Mouse (Mus musculus): ENCODE data around the gene Ltbp3.

Ltbp3 gene

DNA sequence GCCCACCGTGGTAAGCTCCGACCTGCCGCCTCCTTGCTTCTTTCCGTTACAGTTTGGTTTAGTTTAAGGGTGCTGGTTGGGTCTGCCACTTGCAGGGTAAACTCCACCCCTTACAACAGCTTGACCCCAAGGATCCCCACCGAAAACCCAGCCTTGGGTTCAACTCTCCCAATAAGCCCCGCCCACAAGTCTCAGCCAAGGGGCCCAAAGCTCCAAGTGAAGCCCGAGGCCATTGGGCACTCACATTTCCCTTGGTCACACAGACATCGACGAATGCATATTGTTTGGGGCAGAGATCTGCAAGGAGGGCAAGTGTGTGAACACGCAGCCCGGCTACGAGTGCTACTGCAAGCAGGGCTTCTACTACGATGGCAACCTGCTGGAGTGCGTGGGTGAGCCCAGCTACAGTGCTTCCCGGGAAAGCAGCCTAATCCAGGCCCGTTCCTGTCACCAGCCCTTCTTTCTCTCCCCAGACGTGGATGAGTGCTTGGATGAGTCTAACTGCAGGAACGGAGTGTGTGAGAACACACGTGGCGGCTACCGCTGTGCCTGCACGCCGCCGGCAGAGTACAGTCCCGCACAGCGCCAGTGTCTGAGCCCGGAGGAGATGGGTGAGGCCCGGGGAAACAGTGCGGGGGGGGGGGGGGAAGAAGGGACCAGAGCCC, 15.7 kb downstream of the Ltbp3 start:
- DNase-seq: peak; percentile 17

DNA sequence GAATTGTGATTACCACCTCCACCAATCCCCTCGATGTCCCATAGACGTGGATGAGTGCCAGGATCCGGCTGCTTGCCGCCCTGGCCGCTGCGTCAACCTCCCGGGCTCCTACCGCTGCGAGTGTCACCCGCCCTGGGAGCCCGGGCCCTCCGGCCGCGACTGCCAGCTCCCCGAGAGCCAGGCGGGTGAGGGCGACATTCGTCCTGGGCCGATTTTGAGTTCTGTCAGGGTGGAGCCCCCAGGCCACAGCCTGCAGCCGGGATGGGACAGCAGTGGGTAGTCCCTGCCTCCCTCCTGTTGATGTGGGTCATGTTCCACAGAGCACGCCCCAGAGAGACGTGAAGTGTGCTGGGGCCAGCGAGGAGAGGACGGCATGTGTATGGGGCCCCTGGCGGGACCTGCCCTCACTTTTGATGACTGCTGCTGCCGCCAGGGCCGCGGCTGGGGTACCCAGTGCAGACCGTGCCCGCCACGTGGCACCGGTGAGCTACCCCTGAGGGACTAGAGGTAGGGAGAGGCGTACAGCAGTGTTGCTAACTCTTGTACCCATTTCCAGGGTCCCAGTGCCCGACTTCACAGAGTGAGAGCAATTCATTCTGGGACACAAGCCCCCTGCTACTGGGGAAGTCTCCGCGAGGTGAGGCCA, 16.4 kb downstream of the Ltbp3 start:
- peak; percentile 41 for DNase-seq

DNA sequence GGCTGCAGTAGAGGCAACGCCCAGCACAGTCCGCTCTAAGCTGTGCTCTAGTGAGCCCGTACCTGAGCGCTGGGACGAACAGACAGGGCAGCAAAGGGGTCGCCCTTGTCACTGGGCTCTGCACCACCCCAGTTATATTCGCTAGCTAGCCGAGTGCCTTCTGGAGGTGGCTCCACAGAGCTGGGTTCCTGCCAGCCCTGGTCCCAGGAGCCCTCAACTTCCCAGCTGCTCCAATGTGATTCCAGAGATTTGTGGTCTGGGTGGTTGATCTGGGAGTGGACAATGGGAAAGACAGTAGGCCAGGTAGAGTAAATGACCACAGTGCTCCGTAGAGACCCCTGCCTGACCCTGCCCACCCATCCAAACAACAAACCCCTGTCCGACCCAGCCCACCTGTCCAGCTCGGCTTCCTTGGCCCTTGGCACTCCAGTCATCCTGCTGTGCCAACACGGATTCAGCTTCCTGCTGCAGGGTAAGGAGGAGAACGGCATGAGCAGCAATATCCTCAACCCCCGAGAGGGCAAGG, 18.2 kb downstream of the Ltbp3 start:
- peak; percentile 31 for DNase-seq

DNA sequence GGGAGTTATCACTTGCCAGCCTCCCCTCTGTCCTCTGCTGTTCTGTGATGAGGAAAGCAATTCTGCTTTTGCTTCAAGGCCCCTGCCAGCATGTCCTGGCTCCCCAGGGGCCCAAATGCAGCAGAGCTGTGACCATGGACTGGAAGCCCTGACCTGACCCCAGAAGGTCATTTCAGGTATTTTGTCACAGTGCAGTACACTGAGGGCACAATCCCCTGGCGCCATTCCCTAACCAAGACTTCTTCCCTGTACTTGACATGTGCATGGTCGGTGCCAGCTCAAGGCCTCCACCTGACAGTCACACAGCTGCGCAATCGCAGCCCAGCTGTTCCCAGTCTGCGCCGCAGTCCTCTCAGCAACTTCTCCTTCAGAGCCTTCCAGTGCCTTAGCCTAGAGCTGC, 22.5 kb downstream of the Ltbp3 start:
- no peak for DNase-seq

DNA sequence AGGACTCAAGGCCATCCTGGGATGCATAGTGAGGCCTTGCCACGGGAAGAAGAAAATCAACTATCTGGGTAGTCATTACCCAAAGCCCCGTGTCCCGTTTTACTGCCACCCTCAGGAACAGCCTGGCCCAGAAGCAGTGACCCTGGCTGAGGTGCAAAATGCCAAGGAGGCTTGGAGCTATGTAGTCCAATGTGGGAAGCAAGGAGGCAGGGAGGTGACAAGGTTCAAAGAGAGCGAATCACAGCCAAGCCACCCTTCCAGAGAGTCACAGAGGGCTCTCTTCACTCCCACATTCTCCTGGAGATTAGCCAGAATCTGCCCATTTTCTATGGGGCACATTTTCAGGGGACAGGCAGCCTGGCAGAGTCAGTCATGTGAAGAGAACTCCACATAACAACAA, 26.6 kb downstream of the Ltbp3 start:
- DNase-seq: no peak

DNA sequence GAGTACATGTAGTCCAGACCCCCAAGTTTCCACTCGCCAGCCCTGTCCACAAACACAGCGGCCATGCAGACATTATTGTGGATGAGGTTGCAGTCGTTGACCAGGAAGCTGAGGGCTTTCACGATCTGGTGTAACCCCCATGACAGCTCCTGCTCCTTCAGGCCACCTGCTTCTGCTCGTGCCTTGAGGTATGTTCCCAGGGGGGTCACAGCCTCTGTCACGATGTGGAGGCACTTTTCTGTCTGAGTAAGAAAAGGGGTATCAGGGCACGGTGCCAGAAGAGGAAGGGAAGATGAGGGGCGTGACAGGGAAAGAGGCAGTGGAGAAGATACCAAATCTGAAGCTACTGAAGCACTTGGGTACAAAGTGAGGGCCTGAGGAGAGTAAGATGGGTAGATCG, 29.6 kb downstream of the Ltbp3 start:
- peak; percentile 46 for DNase-seq

DNA sequence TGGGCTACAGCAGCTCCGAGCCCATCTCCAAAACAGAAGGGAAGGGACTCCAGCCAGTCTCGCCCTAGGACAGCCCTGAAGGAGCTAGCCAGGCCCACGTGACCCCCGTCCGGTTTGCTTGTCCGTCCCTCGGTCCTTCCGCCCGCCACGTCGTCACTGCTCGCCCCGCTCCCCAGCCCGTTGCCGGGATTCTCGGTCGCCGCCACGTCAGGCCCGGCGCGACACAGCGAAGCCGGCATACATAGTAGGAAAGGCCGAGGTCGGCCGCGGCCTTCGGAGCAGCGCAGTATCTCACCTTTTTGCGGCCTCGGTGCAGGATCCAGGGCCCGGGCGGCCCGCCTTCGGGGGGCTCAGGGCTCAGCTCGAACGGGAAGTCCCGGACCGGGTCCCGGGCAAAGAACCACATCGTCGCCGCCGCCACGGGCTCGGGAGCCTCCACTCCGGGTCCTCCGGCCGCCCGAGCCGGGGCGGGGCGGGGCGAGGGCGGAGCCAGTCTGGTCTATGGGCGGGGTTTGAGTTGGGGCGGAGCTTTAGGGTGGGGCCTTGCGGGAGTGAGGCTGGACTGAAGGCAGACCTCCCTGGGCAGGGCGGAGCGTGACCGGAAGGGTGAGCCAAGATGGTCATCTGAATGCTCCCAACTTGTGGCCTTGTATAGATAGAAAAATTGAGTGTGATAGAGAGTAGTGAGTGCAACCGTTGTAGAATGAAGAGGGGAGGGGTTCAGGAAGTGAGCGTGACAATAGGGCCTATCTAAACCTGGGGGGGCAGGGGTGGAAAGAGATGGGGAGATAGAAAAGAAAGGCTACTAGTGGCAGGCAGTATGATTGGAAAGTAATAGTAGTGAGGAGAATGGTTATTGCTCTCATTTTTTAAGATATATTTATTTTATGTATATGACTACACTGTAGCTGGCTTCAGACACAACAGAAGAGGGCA, 30.5 kb downstream of the Ltbp3 start, which contains the start of gene Scyl1:
Gene Scyl1 (minus strand): TSS at position 495 of the 936 bp plus-strand sequence.
- DNase-seq: peak; percentile 97

DNA sequence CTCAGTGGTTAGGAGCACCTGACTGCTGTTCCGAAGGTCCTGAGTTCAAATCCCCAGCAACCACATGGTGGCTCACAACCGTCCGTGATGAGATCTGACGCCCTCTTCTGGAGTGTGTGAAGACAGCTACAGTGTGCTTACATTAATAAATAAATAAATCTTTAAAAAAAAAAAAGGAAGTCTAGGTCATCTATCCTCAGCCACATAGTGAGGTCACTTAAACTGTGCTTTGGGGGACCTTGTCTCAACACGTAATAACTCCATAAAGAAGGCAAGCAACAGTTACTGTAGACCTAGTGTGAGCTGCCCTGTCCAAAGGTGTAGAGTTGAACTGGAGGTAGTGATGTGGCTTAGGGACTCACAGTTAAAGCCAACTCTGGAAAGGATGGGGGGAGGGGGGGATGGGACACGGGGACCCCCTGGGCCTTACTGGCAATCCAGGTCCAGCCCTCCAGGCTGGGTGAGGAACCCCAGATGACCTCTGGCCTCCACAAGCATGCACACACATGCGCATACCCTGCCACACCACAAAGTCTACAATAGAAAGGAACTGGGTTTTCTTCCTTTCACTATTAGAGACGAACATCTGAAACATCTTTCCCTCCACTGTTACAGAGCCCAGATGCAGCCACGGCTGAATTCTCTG, 36.8 kb downstream of the Ltbp3 start:
- DNase-seq: no peak

DNA sequence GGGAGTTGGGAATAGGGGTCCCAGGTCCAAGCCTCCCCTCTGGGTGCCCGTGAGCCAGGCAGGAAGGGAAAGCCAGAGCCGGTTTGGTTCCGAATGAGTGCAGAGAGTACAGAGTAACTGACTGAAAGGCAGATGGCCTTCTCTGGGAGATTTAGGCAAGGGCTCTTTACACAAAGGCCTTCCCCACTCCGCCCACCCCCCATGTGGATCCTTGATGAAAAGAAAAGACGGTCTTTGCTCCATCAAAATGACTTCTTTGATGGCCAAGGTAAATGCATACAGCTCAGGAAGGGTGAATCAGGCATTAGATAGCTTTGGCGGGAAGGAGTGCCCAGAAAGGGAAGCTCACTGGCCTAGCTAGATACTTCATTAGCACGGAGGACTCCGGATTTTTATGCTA, 37.6 kb downstream of the Ltbp3 start:
- no peak for DNase-seq

DNA sequence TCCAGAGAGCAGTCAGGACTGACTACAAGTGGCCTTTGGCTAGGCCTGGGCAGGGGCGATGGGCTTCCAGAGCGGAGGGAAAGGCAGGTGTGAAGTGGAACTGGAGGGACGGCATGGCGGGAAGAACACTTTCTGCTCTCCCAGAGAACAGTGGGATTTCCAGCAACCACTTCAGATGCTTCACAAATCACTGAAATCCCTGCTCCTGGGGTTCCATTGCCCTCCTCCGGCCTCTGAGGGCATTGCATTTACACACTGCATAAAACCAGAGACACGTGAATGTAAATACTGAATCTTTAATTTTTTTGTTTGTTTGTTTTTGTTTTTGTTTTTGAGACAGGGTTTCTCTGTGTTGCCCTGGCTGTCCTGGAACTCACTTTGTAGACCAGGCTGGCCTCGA, 39.5 kb downstream of the Ltbp3 start:
- DNase-seq: peak; percentile 72

DNA sequence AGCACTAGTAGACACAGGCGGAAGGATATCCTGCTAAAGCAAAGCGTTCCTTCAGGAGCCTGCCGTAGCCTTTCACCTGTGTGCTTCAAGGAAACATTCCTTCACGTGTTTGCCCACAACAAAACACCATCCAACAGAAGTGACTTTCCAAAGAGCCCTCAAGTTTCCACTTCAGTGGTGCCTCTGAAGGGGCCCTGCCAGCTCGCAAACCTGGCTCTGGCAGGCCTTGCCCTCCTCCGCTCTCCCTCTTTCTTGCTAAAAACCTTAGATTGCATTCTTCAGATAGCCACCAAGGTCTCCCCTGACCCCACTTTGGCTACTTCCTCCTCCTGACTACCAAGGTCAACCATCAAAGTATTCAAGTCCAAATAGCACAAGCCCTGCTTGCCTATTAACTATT, 40.8 kb downstream of the Ltbp3 start:
- no peak for DNase-seq

DNA sequence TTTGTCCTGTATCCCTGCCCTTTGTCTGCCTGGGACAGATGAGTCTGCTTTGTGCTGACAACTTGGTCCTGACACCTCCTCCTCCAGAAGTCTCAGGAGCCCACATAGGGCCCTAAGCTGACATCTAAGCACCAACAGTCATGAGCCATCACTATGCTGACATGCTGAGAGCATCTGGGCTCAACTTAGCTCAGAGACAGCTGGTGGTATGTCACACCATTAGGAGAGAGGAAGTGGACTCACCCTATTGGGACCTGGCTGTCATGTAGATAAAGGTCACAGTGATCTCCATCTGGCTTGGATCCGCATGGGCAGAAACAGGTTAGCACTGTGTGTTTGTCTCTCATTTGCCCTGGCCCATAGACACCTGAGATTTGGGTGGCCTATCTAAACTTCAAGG, 41.4 kb downstream of the Ltbp3 start:
- no peak for DNase-seq

DNA sequence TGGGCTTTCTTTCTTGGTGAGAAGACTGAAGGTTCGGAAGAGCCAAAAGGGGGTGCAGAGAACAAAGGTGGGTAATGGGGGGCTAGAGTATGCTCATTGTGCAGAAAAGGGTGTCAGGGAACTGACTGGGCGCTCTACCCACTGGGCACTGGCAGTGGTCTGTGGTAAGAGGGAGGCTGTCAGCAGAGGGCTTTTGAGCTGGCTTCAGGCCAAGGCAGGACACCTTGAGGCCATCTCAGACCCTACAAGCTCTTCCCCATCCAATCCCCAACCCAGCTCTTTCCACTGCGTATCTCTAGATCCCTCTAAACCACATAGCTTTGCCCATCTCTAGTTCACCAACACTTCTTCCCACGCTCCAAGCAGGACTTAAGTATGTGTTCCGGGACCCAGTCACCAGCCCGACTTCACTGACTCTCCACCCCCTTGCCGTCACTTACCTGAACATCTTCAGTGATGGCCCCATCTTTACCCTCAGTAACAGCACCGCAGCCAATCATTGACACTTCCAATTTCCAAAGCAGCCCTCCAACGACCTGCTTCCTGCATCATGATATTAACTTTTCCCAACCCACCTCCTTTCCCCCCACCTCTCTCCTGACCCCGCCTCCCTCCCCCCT, 44.4 kb downstream of the Ltbp3 start:
- DNase-seq: no peak

DNA sequence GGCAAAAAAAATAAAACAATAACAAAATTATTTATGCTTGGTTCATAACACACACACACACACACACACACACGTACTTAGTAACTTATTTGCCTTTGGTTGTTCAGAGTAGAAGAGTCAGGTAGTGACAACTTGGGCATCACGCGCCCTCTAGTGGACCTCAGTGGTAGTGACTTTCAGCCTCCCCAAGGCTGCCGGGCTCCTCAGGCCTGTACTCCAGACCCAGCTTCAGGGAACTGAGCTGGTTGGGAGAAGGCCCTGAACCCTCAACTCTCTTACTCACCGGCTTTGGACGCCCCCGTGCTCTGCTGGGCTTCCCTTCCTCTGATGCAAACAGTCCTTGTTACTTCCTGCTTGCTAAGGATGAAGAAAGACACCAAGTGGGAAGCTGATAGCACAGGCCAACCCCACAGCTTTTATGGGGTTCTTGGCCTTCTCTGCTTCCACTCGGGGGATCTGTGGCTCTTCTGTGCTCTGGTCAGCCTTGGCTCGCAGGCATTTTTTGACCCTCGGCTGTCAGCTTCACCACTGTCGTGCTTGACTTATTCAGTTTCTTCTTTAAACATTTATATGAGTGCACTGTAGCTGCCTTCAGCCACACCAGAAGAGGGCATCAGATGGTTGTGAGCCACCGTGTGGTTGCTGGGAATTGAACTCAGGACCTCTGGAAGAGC, 45.9 kb downstream of the Ltbp3 start:
- peak; percentile 92 for DNase-seq

DNA sequence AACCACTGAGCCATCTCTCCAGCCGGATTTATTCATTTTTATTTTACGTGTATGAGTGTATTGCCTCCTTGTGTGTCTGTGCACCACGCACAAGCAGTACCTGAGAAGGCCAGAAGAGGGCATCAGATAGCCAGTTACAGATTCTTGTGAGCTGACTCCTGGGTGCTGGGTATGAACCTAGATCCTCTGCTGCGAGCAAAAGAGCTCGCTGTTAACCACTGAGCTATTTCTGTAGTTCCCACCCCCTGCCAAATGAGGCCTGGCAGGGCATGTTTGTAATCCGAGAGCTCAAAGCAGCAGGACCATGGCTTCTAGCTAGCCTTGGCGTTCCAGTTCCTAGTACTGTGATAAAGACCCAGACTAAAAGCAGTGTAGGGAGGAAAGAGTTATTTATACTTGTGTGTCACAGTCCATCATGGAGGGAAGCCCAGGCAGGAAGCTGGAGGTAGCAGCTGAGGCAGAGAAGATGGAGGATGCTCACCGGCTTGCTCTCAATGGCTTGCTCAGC, 46.5 kb downstream of the Ltbp3 start:
- peak; percentile 90 for DNase-seq

DNA sequence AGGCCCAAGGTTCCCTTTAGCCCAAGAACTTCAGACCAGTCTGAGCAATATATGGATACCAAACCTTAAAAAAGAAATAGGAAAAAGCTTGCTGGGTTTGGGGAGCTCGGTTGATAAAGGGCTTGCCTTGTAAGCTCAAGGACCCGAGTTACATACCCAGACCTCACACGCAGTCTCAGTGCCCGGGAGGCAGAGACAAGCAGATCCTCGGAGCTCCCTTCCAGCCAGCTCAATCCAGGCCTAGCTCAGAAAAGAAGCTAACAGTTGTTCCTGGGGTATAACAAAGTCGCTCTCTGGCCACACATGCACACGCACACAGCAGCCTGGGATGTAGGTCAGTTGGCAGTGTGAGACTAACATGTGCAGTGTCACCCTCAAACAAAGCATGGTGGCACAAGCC, 47.2 kb downstream of the Ltbp3 start:
- DNase-seq: no peak

DNA sequence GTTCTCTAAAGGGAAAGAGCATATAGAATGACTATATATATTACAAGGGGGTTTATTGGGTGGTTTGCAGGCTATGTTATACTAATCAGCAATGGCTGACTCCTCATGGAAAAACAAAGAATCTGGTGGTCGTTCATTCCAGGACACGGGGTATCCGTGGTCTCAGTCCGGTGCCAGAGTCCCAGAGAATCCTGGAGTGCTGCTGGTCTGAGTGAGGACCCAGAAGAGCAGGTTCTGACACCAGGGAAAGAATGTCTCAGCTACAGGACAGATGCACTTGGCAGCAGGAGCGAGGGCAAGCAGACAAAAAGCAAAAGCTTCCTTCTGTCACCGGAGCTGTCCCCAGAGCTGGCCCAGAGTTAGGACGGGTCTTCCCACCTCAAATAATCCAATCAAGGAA, 47.9 kb downstream of the Ltbp3 start:
- DNase-seq: no peak

DNA sequence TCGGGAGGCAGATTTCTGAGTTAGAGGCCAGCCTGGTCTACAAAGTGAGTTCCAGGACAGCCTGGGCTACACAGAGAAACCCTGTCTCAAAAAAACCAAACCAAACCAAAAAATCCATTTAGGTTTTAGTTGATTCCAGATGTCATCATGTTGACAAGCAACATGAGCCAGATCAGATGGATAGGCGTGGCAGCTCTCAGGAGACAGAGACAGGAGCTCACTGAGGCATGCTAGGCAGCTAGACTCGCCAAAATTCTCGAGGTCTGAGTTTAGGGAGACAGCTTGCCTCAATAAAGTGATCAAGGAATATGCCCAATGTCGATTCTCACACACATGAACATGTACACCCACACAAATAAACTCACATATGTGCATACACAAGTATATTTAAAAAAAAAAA, 48.4 kb downstream of the Ltbp3 start:
- DNase-seq: no peak

DNA sequence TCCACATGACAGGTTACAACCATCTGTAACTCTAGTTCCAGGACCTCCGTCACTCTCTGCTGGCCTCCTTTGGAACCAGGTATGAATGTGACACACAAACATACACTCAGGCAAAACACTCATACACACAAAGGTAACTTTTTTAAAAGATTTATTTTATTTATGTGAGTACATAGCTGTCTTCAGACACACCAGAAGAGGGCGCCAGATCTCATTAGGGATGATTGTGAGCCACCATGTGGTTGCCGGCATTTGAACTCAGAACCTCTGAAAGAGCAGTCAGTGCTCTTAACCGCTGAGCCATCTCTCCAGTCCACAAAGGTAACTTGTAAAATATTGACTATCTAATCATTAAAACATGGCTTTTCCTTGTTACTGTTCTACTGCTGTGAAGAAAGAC, 50.6 kb downstream of the Ltbp3 start:
- DNase-seq: no peak

DNA sequence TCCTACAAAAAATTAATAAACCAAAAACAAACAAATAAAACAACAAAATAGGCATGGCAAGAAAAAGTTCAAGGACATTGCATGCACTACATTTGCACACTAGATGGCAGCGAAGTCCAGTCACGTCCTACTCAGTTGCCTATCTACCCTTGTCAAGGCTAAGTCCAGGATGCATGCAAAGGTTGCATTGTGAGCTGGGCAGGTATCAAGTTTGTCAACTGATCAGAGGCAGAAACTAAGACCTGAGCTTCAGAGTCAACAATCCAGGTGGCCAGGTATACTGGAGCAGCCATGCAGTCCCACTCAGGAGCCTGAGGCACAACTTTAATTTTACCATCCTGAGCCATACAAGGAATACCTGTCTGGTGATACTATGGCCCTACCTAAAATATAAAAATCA, 52.4 kb downstream of the Ltbp3 start:
- peak; percentile 81 for DNase-seq

DNA sequence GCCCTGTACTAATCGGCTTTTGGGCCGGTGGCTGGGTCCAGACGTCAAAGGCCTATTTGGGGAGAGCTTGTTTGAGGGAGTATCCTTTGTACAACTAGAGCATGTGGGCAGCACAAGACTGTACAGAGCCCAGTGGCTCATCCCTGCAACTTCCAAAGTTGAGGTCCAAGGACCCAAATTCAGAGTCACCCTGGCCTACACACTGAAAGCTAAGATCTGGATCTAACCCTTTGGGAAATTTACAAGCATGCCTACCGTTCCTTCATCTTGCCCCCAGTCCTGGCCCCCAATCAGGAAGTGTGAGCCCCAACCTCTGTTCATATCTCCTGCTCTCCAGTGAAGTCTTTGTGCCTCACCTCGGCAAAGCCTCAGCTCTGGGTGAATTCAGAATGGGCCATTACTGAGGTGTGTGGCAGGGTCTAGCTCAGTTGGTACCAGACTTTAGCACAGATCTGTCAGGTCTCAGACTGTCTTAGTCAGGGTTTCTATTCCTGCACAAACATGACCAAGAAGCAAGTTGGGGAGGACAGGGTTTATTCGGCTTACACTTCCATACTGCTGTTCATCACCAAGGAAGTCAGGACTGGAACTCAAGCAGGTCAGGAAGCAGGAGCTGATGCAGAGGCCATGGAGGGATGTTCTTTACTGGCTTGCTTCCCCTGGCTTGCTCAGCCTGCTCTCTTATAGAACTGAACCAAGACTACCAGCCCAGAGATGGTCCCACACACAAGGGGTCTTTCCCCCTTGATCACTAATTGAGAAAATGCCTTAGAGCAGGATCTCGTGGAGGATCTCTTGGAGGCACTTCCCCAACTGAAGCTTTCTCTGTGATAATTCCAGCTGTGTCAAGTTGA, 53.4 kb downstream of the Ltbp3 start:
- DNase-seq: peak; percentile 35
